Comparison of ENCODE assay signal across 9 mouse cellular contexts in the genomic region with DNA sequence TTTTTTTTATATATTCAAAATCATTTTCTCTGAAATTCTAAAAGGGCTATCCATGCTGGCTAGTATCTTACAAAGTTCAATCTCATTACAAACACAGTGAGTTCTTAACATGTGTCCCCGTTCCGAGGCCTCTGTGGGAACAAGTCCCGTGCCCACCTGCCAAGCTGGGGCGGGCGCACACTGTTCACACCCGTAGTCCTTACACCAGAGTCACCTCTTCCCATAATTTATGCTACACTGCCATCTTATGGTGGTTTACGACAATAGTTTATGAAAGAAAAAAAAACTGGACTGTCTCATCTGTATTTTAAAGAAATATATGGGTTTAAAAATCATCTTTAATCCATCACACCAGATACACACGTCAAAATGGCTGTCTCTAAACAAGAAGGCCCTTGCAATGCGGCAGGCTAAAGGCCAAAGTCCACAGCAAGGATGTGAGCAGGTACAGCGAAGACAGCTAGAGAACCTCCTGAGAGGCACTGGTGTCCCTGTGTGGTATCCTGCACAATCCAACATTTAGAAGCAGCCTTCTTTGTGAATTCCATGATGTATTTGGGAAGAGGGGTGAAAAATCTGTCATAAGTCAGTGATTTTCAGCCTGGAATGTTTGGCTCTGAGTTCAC.
DNase-seq lines count a peak whose midpoint lies in the region; ATAC-seq and TF ChIP-seq lines count a peak whose summit lies in the region.
"Had no signal": no experiment of that assay in that cellular context is flagged by ENCODE, and none has a peak within 500 bp of the region (broad histone marks: within the 10 kb centered on the region; RNA-seq: fewer than 3 reads in every experiment).

No protein-coding gene starts in this region.

- H3K4me1 ChIP-seq in intestine, embryonic 14.5 days (replicated peaks; ENCODE audit: control insufficient read depth, insufficient read depth, low read length): peaks cover 3% of the 10 kb centered on the region; the same call in 1 of the 2 replicates
- peaks cover 7% of the 10 kb centered on the region; the same call in 1 of the 2 replicates for H3K4me1 ChIP-seq in intestine, embryonic 15.5 days (replicated peaks)
- H3K4me1 ChIP-seq in heart, embryonic 13.5 days: peaks cover 9% of the 10 kb centered on the region
- peaks cover 17% of the 10 kb centered on the region; the same call in 1 of the 2 replicates for H3K4me1 ChIP-seq in stomach, embryonic 16.5 days (ENCODE audit: control insufficient read depth, insufficient read depth, low read length)

- 24% methylated on average over 10 of the region's 10 CpGs for WGBS in intestine, embryonic 14.5 days
- WGBS in intestine, embryonic 15.5 days: 21% methylated on average over 10 of the region's 10 CpGs
- WGBS in heart, embryonic 13.5 days: 31% methylated on average over 10 of the region's 10 CpGs
- WGBS in stomach, embryonic 16.5 days: 25% methylated on average over 10 of the region's 10 CpGs

- no peak overlapping the region for H3K27ac ChIP-seq in intestine, embryonic 14.5 days (ENCODE audit: low read depth)
- no peak overlapping the region for H3K27ac ChIP-seq in intestine, embryonic 15.5 days
- H3K27ac ChIP-seq in heart, embryonic 13.5 days (replicated peaks): no peak overlapping the region
- no peak overlapping the region for H3K27ac ChIP-seq in stomach, embryonic 16.5 days (ENCODE audit: low read length)
- H3K27ac ChIP-seq: neural tube, embryonic 12.5 days had no signal

- no peak overlapping the region for H3K9ac ChIP-seq in intestine, embryonic 14.5 days (ENCODE audit: low read length)
- H3K9ac ChIP-seq in intestine, embryonic 15.5 days: no peak overlapping the region
- H3K9ac ChIP-seq in heart, embryonic 13.5 days: no peak overlapping the region
- no peak overlapping the region for H3K9ac ChIP-seq in stomach, embryonic 16.5 days (ENCODE audit: low read length)
- H3K9ac ChIP-seq: neural tube, embryonic 12.5 days had no signal

- H3K9me3 ChIP-seq in intestine, embryonic 14.5 days (ENCODE audit: control insufficient read depth, low read length): no peaks in the 10 kb centered on the region
- no peaks in the 10 kb centered on the region for H3K9me3 ChIP-seq in intestine, embryonic 15.5 days
- H3K9me3 ChIP-seq in heart, embryonic 13.5 days: no peaks in the 10 kb centered on the region
- H3K9me3 ChIP-seq in stomach, embryonic 16.5 days (replicated peaks; ENCODE audit: control insufficient read depth, low read length): no peaks in the 10 kb centered on the region
- H3K9me3 ChIP-seq: neural tube, embryonic 12.5 days had no signal

- DNase-seq in intestine, embryonic 14.5 days (ENCODE audit: low spot score): peak; percentile 61
- DNase-seq in Patski (ENCODE audit: low read depth, low spot score): no peak
- DNase-seq in kidney, postnatal 10 days: peak; percentile 52

- no peaks in the 10 kb centered on the region for H3K27me3 ChIP-seq in intestine, embryonic 14.5 days (replicated peaks; ENCODE audit: control insufficient read depth, insufficient read depth, low read length)
- H3K27me3 ChIP-seq in intestine, embryonic 15.5 days (replicated peaks): no peaks in the 10 kb centered on the region
- H3K27me3 ChIP-seq in Patski: no peaks in the 10 kb centered on the region
- no peaks in the 10 kb centered on the region for H3K27me3 ChIP-seq in heart, embryonic 13.5 days (replicated peaks)
- no peaks in the 10 kb centered on the region for H3K27me3 ChIP-seq in stomach, embryonic 16.5 days (ENCODE audit: control insufficient read depth, insufficient read depth, low read length)
- H3K27me3 ChIP-seq: neural tube, embryonic 12.5 days had no signal

- CTCF ChIA-PET in Patski (lab: Charles Lee): interaction anchor here (1.0 to 1.3 kb wide), 3 partner anchors 8 to 13 kb away, joined by 3 read pairs; no protein-coding TSS in a partner anchor

- 0 out of 2 replicates have a peak, but pooled peaks have one; percentile 68 for ATAC-seq in intestine, embryonic 14.5 days (replicated peaks; ENCODE audit: low FRiP score, low TSS enrichment, low read depth)
- no peak for ATAC-seq in intestine, embryonic 15.5 days
- peak; percentile 68 for ATAC-seq in Patski
- peak; percentile 94 for ATAC-seq in common myeloid progenitor, adult 5-6 weeks (replicated peaks; ENCODE audit: low read depth, poor library complexity, severe bottlenecking)
- ATAC-seq in heart, embryonic 13.5 days (ENCODE audit: extremely low read depth, insufficient number of reproducible peaks, low FRiP score, low TSS enrichment): no peak
- ATAC-seq in megakaryocyte progenitor cell, adult 5-6 weeks (replicated peaks; ENCODE audit: poor library complexity): peak; percentile 95
- ATAC-seq in stomach, embryonic 16.5 days (ENCODE audit: insufficient read depth, low FRiP score): no peak

- H3K4me2 ChIP-seq in intestine, embryonic 14.5 days (ENCODE audit: low read length): peak overlapping the region; percentile 26; the same call in 1 of the 2 replicates
- no peak overlapping the region; the same call in 1 of the 2 replicates for H3K4me2 ChIP-seq in intestine, embryonic 15.5 days (replicated peaks)
- H3K4me2 ChIP-seq in heart, embryonic 13.5 days: peak overlapping the region; percentile 52
- H3K4me2 ChIP-seq in stomach, embryonic 16.5 days (ENCODE audit: low read depth, low read length): peak overlapping the region; percentile 44

- no peaks in the 10 kb centered on the region for H3K36me3 ChIP-seq in intestine, embryonic 14.5 days (ENCODE audit: control insufficient read depth, insufficient read depth, low read length)
- H3K36me3 ChIP-seq in intestine, embryonic 15.5 days: no peaks in the 10 kb centered on the region
- H3K36me3 ChIP-seq in heart, embryonic 13.5 days: no peaks in the 10 kb centered on the region
- no peaks in the 10 kb centered on the region for H3K36me3 ChIP-seq in stomach, embryonic 16.5 days (ENCODE audit: control insufficient read depth, insufficient read depth, low read length)
- H3K36me3 ChIP-seq: neural tube, embryonic 12.5 days had no signal

- POLR2A ChIA-PET in Patski (lab: Charles Lee): no interaction called here

- peak; percentile 60 for TF ChIP-seq CTCF in Patski (IDR thresholded peaks at IDR 0.05)

- in situ Hi-C loops in Patski (cut with MboI; ENCODE audit: low pct_unique_long_range_greater_than_20kb): loop anchor here (5.0 kb wide), 1 partner anchor 1493 kb away; no protein-coding TSS in a partner anchor

- no peak overlapping the region for H3K4me3 ChIP-seq in intestine, embryonic 14.5 days (ENCODE audit: low read depth, low read length)
- H3K4me3 ChIP-seq in intestine, embryonic 15.5 days (replicated peaks): no peak overlapping the region
- no peak overlapping the region for H3K4me3 ChIP-seq in heart, embryonic 13.5 days
- H3K4me3 ChIP-seq in stomach, embryonic 16.5 days (replicated peaks; ENCODE audit: low read length): no peak overlapping the region
- H3K4me3 ChIP-seq: neural tube, embryonic 12.5 days had no signal

Comparison
In these comparisons a context has a peak if more than half of its experiments do, and no peak if none do; other contexts are left out.
1. ATAC-seq: peak in intestine, embryonic 14.5 days (single experiment), Patski (single experiment), common myeloid progenitor, adult 5-6 weeks (single experiment) and megakaryocyte progenitor cell, adult 5-6 weeks (single experiment); none in intestine, embryonic 15.5 days (single experiment), heart, embryonic 13.5 days (single experiment) and stomach, embryonic 16.5 days (single experiment).